Mouse (Mus musculus) lung, embryonic 15.5 days (tissue): Measurements from ENCODE around the gene Car9. TPM values are rescaled to one million over a fixed set of nuclear protein-coding genes. Genes with fewer than 3 reads are reported as not detected.

Source experiments
- ATAC-seq: fragments of 200-750 bp; cut with Nextera tagmentation; 2 replicates; pipeline ENCODE4 v1.8.0; 2017; ENCODE audit warnings: moderate number of reproducible peaks, borderline replicate concordance; ENCODE audit not compliant: low FRiP score, low TSS enrichment; ENCODE audit errors: extremely low read depth
- H3K27ac ChIP-seq: fragments of 300-500 bp; sonication (generic); 2 replicates; pipeline ENCODE4 v1.5.1; 2015; ENCODE audit warnings: moderate library complexity, mild to moderate bottlenecking, inconsistent platforms
- H3K27me3 ChIP-seq: fragments of 300-500 bp; sonication (generic); 2 replicates; pipeline ENCODE4 v1.6.1; 2015; ENCODE audit warnings: inconsistent platforms
- H3K36me3 ChIP-seq: fragments of 300-500 bp; sonication (generic); 2 replicates; pipeline ENCODE4 v1.6.1; 2015; ENCODE audit warnings: inconsistent platforms
- H3K4me1 ChIP-seq: fragments of 300-500 bp; sonication (generic); 2 replicates; pipeline ENCODE4 v1.6.1; 2015; ENCODE audit warnings: inconsistent platforms
- H3K4me2 ChIP-seq: fragments of 300-500 bp; sonication (generic); 2 replicates; pipeline ENCODE4 v1.6.1; 2015; ENCODE audit warnings: inconsistent platforms, mild to moderate bottlenecking, moderate library complexity
- H3K4me3 ChIP-seq: fragments of 300-500 bp; sonication (generic); 2 replicates; pipeline ENCODE4 v1.5.1; 2015; ENCODE audit warnings: mild to moderate bottlenecking, inconsistent platforms
- H3K9ac ChIP-seq: fragments of 300-500 bp; sonication (generic); 2 replicates; pipeline ENCODE4 v1.6.1; 2015; ENCODE audit warnings: inconsistent platforms
- H3K9me3 ChIP-seq: fragments of 300-500 bp; sonication (generic); 2 replicates; pipeline ENCODE4 v1.6.1; 2016; ENCODE audit warnings: inconsistent platforms
- whole genome bisulfite sequencing: fragments of 180-500 bp; shearing (Covaris S2); methylation state at CpG from one replicate; pipeline ENCODE4 v1.1.7; 2015; 5-methylcytosine and 5-hydroxymethylcytosine counted together
- polyA plus RNA-seq: library from polyadenylated mRNA; unstranded; fragments of >200 nt; fragmentation: Nextera tagmentation; extraction: Ambion mirVana; gene quantifications from 2 replicates; pipeline ENCODE4 v1.2.1, GENCODE M21; 2015

Gene Car9
- polyA plus RNA-seq, 1 experiment from 2014 or later: 6.1 TPM

DNA sequence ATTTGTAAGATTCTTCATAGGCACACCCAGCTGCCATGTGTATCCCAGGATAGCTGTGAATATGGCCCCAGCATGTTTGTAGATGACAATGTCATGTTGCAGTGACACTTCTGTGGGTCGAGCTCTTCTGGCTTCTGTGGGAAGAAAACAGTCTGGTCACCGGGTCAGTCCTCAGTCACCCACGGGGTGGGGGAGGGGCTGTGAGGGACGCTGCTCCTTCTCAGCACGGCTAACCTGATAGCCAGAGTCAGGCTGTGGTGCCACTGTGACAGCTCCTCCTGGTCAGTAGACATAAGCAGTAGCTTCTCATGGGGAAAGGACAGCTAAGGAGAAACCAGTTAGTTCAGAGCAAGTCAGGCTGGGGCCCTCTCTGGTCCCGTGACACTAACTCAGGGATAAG lies 10.2 kb upstream of the Car9 start:
- H3K27me3 ChIP-seq: no peaks in the 10 kb centered on the region
- H3K36me3 ChIP-seq: peaks cover 12% of the 10 kb centered on the region; the same call in 1 of the 2 replicates
- no peak overlapping the region for H3K9ac ChIP-seq
- ATAC-seq: no peak
- H3K9me3 ChIP-seq: no peaks in the 10 kb centered on the region
- peaks cover 41% of the 10 kb centered on the region for H3K4me1 ChIP-seq
- H3K27ac ChIP-seq: no peak overlapping the region
- 48% methylated on average over 6 of the region's 6 CpGs for WGBS
- H3K4me3 ChIP-seq: no peak overlapping the region
- no peak overlapping the region for H3K4me2 ChIP-seq

DNA sequence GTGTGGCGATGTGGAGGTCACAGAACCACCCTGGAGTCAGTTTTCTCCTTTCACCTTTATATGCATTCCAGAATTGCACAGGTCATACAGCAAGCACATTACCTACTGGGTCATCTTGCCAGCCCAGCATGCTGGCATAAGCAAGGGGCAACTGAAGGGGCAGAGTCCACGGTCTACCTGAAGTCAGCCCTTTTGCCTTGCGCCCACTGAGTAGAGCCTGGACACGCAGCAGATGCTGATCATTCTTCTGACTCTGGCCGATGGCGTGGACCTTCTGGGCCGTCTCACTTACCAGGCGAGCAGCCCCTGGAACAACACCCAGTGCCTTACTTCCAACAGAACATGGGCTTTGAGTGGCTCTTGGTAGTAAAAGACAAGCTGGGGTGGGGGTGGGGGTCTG lies 9.4 kb upstream of the Car9 start:
- peak overlapping the region; percentile 55; the same call in 1 of the 2 replicates for H3K4me3 ChIP-seq
- H3K27ac ChIP-seq: no peak overlapping the region
- H3K36me3 ChIP-seq: peaks cover 12% of the 10 kb centered on the region; the same call in 1 of the 2 replicates
- H3K4me1 ChIP-seq: peaks cover 41% of the 10 kb centered on the region
- H3K9me3 ChIP-seq: no peaks in the 10 kb centered on the region
- 88% methylated on average over 8 of the region's 8 CpGs for WGBS
- H3K27me3 ChIP-seq: no peaks in the 10 kb centered on the region
- ATAC-seq: no peak
- H3K9ac ChIP-seq: no peak overlapping the region
- H3K4me2 ChIP-seq: peak overlapping the region; percentile 80

DNA sequence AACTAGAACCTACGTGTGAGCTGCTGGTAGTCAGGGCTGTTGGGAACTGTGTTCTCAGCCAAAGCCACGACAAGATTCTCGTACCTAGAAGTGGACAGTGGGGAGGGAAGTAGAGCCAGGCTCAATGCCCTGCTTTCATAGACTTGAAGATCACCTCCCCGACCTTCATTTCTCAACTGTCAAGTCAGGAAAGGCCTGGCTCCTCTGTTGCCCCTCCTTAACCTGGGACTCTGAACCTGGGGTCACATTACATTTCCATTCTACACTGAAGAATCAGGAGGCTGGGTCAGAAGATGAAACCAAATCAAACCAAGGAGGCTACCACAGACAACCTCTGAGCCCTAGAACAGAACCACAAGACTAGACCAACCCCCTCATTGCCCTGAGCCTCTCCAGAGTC lies 8.8 kb upstream of the Car9 start:
- no peak for ATAC-seq
- Histone ChIP-seq H3K4me2 (peak overlapping the region; percentile 80), H3K4me3 (peak overlapping the region; percentile 55), H3K4me1 (peaks cover 41% of the 10 kb centered on the region), H3K27me3 (no peaks in the 10 kb centered on the region), H3K27ac (no peak overlapping the region), H3K9me3 (no peaks in the 10 kb centered on the region), H3K9ac (peak overlapping the region; percentile 57), H3K36me3 (peaks cover 12% of the 10 kb centered on the region; the same call in 1 of the 2 replicates)
- 50% methylated on average over 4 of the region's 4 CpGs for WGBS

DNA sequence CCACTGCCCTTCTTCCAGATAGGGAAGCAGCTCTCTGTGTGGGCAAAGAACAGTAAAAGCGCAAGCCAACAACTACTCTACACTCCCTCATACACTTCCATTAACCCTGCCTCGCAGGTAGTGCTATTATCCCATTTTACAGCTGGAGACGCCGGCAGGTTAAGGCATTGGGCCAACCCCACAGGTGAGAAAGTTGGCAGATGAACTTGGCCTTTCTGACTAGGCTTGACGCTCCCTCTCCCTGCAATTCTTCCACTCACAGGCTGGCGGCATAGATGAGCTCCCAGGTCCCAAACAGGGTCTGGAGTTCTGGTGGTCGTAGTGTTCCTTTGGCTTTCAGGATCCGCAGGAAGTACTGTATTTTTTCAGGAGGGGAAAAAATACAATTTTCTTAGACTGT lies 7.8 kb upstream of the Car9 start:
- peaks cover 39% of the 10 kb centered on the region for H3K4me1 ChIP-seq
- 9% methylated on average over 8 of the region's 8 CpGs for WGBS

DNA sequence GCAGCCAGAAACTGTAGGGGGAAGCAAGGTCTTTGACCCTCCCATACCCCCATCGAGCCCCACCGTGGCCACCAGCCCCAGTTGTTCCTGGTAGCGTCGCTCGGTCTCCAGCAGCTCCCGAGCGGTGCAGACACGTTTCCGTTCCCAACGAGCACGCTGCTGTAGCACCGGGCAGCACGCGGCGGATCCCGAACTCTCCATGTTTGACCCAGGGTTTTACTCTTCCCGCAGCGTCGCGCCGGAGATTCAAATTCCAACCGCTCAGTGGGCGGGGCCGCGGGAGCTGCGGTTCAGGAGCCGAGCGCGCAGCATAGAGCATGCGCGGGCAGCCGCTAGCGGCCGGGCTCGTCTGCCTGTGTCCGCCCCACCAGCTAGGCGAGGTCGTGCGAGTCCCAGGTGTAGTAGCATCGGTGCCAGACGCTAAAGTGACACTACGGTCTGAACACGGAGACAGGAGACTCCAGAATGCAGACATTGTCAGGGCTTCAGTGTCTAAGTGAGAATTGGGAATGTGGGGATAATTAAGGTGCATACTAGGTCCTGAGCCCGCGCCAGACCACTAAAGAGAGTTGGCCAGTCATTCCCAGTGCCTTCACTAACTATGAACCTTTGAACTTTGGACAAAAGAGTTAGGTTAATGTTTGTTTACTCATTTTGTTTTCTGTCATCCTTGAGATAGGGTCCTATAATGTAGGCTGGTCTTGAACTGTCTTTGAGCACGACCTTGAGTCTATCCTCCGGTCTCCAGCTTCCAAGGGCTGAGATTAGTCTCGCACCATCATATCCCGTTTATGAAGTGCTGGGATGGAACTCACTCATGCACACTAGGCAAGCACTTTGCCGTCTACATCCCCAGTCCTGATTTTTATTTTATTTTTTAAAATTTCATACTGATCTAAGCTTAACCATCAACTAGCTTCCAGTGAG lies 7.1 kb upstream of the Car9 start, which contains the start of gene Arhgef39:
TSS of gene Arhgef39 (minus strand) at position 289 of the 927 bp plus-strand sequence.
- Histone ChIP-seq H3K9ac (peak within 1 kb of the TSS; percentile 57), H3K27me3 (no peaks in the 10 kb centered on the region), H3K27ac (peak within 1 kb of the TSS; percentile 60; the same call in 1 of the 2 replicates), H3K9me3 (no peaks in the 10 kb centered on the region), H3K36me3 (peaks cover 12% of the 10 kb centered on the region; the same call in 1 of the 2 replicates), H3K4me2 (peak within 1 kb of the TSS; percentile 80), H3K4me1 (peaks cover 32% of the 10 kb centered on the region), H3K4me3 (peak within 1 kb of the TSS; percentile 55)
- 6% methylated on average over 50 of the region's 50 CpGs for WGBS
- peak; percentile 84; the same call in 1 of the 2 replicates for ATAC-seq

More for the DNA sequence above, 7.8 kb upstream of the Car9 start:
- H3K4me3 ChIP-seq: peak overlapping the region; percentile 55
- H3K9ac ChIP-seq: peak overlapping the region; percentile 57
- ATAC-seq: peak; percentile 28; the same call in 1 of the 2 replicates
- H3K9me3 ChIP-seq: no peaks in the 10 kb centered on the region
- H3K27ac ChIP-seq: peak overlapping the region; percentile 60; the same call in 1 of the 2 replicates
- peak overlapping the region; percentile 80 for H3K4me2 ChIP-seq
- H3K27me3 ChIP-seq: no peaks in the 10 kb centered on the region
- peaks cover 12% of the 10 kb centered on the region; the same call in 1 of the 2 replicates for H3K36me3 ChIP-seq

DNA sequence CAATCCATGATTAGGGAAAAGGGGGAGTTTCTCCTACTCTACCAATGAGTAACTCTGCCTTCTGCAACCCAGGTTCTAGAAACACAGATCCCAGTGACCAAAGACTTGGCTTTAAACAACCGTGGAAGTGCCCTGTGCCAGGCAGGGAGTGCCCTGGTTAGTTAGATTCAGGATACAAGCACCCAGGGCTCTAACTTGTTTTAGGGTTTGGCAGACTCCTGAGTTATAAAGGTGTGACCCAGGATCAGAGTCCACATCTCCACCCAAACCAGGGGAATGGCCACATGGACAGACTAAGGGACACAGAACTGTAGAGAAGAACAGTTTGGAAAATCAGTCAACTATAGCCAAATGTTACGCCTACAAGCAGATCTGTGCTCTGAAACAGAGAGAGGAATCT lies 3.7 kb upstream of the Car9 start:
- H3K27ac ChIP-seq: no peak overlapping the region
- ATAC-seq: no peak

DNA sequence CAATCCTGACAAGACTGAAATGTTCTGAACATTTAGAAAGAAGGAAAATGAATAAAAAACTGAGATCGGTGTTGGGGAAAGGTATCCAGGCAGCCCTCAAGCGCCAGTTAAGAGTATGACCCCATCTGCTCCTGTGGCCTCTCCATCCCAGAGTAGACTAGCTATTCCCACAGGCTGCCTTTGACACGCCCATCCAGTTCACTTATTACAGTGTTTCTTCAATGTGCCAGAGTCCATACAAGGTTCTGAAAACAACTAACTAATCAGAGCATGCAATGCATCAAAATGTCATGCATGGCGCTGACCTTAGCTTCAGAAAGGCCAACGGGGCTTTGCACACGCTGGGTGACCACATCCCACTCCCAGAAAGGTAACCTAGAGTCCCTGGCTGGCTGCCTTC lies 3.3 kb upstream of the Car9 start:
- H3K27ac ChIP-seq: no peak overlapping the region
- WGBS: 74% methylated on average over 6 of the region's 6 CpGs
- ATAC-seq: no peak
- no peak overlapping the region for H3K9ac ChIP-seq
- H3K9me3 ChIP-seq: no peaks in the 10 kb centered on the region
- H3K36me3 ChIP-seq: no peaks in the 10 kb centered on the region
- H3K4me3 ChIP-seq: no peak overlapping the region
- peaks cover 17% of the 10 kb centered on the region for H3K4me1 ChIP-seq
- H3K27me3 ChIP-seq: no peaks in the 10 kb centered on the region
- H3K4me2 ChIP-seq: no peak overlapping the region

More for the DNA sequence above, 3.7 kb upstream of the Car9 start:
- 71% methylated on average over 2 of the region's 2 CpGs for WGBS
- Histone ChIP-seq H3K27me3 (no peaks in the 10 kb centered on the region), H3K4me3 (no peak overlapping the region), H3K4me1 (peaks cover 18% of the 10 kb centered on the region), H3K36me3 (no peaks in the 10 kb centered on the region), H3K4me2 (no peak overlapping the region), H3K9ac (no peak overlapping the region), H3K9me3 (no peaks in the 10 kb centered on the region)

DNA sequence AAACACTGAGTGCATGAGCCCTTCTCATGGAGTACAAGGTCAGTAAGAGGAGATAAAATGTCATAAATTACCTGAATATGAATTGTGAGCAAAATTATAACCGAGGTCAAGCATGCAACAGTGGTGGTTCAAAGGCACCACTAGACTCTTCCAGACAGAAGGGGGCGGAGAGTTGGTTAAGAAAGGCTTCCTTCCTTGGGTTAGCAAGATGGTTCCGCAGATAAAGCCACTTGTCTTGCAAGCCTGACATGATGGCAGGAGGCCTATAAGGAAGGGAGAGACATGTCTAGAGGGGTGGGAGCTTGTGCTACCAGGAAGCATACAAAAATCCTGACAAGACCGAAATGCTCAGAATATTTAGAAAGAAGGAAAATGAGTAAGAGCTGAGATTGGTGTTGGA lies 2.5 kb upstream of the Car9 start:
- WGBS: 68% methylated on average over 4 of the region's 4 CpGs
- no peak overlapping the region for H3K4me2 ChIP-seq
- no peaks in the 10 kb centered on the region for H3K9me3 ChIP-seq
- H3K4me3 ChIP-seq: no peak overlapping the region
- H3K9ac ChIP-seq: no peak overlapping the region
- H3K36me3 ChIP-seq: no peaks in the 10 kb centered on the region
- ATAC-seq: no peak
- H3K27ac ChIP-seq: no peak overlapping the region
- H3K4me1 ChIP-seq: peaks cover 19% of the 10 kb centered on the region
- H3K27me3 ChIP-seq: no peaks in the 10 kb centered on the region

DNA sequence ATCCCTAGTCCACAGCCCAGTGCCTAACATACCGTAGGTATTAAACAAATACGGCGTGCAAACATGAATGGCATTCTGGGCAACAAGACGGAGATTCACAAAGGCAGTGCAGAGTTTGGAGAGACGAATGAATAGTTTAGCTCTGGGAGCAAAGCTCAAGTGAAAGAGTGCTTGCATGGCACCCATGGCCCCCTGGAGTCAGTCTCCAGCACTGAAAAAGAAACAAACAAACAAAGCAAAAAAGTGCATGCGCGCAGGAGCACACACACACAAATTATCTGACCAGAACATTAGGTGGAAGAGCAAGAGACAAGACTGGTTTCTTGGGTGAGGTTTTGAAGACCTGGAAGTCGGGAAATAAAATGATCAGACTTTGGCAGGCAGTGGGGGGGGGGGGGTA lies 692 bp upstream of the Car9 start:
- no peaks in the 10 kb centered on the region for H3K27me3 ChIP-seq
- ATAC-seq: no peak
- H3K4me2 ChIP-seq: no peak overlapping the region
- 79% methylated on average over 8 of the region's 8 CpGs for WGBS
- no peaks in the 10 kb centered on the region for H3K36me3 ChIP-seq
- no peak overlapping the region for H3K27ac ChIP-seq
- H3K9ac ChIP-seq: no peak overlapping the region
- H3K4me1 ChIP-seq: peaks cover 19% of the 10 kb centered on the region
- H3K9me3 ChIP-seq: no peaks in the 10 kb centered on the region
- H3K4me3 ChIP-seq: no peak overlapping the region

DNA sequence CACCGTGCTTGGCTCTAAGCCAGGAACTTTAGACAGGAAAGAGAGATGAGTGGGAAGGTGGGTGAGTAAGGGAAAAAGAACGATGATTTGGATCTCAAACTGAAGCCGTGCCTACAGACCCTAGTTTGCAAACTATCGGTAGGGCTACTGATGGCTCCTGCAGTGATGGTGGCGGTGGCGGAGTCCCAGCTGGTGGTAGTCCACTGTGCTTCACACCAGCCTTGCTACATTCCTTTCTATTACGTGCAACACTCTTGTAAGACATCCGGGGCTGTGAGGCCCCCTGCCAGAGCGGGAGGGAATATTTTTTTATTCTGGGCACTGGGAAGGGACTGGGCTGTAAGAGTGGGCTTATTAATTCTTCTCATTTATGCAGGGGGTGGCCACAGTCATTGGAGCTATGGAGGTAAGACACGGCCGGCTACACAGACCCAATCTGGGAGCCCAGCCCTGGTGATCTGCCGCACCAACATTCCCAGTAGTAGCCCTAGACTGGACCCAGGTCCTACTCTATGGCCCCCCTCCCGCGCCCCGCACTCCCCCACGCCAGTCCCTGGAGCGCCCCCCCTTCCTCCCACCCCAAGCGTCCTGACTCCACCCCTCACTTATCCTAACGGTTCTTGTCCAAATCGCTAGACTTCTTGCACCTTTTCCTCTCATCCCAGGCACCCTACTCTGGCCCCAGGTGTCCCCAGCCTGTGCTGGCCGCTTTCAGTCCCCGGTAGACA lies 1.3 kb downstream of the Car9 start:
- peak overlapping the region; percentile 90 for H3K4me2 ChIP-seq
- peak overlapping the region; percentile 51 for H3K4me3 ChIP-seq
- peak overlapping the region; percentile 58 for H3K27ac ChIP-seq
- H3K36me3 ChIP-seq: no peaks in the 10 kb centered on the region
- 3% methylated on average over 22 of the region's 22 CpGs for WGBS
- no peaks in the 10 kb centered on the region for H3K27me3 ChIP-seq
- H3K9me3 ChIP-seq: no peaks in the 10 kb centered on the region
- peak overlapping the region; percentile 44 for H3K9ac ChIP-seq
- peak; percentile 50; the same call in 1 of the 2 replicates for ATAC-seq
- peaks cover 19% of the 10 kb centered on the region for H3K4me1 ChIP-seq

DNA sequence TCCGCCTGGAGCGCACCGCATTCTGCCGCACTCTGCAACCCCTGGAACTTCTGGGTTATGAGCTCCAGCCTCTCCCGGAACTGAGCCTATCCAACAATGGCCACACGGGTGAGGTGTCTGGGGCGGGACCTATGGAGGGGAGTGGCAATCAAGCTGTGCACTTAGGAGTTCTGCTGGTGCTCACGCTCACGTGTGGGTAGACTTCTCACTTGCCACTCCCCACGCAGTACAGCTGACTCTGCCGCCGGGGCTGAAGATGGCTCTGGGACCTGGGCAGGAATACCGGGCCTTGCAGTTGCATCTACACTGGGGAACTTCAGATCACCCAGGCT lies 1.9 kb downstream of the Car9 start:
- Histone ChIP-seq H3K9me3 (no peaks in the 10 kb centered on the region), H3K4me3 (peak overlapping the region; percentile 51), H3K36me3 (no peaks in the 10 kb centered on the region), H3K4me2 (peak overlapping the region; percentile 90), H3K4me1 (peaks cover 19% of the 10 kb centered on the region), H3K9ac (peak overlapping the region; percentile 44), H3K27me3 (no peaks in the 10 kb centered on the region), H3K27ac (peak overlapping the region; percentile 58)
- ATAC-seq: peak; percentile 78
- WGBS: 3% methylated on average over 13 of the region's 13 CpGs
